Mouse (Mus musculus): ENCODE data around the gene Prr36.

The Prr36 gene

GRCm38 (mm10) chr8:4239193-4239890 lies 22.1 kb upstream of the Prr36 start:
- DNase-seq: no peak

- DNase-seq: peak; percentile 100
Observed at GRCm38 (mm10) chr8:4238434-4239192, 21.4 kb upstream of the Prr36 start, which contains the start of the genes Map2k7 and Gm49320. TSS of gene Map2k7 (plus strand) at chr8:4238740. TSS of gene Gm49320 (plus strand) at chr8:4238865.

- peak; percentile 65 for DNase-seq
Observed at GRCm38 (mm10) chr8:4237814-4238433, 20.7 kb upstream of the Prr36 start.

- DNase-seq: no peak
Observed at GRCm38 (mm10) chr8:4230612-4231351, 13.5 kb upstream of the Prr36 start.

- no peak for DNase-seq
Observed at GRCm38 (mm10) chr8:4229784-4230183, 12.5 kb upstream of the Prr36 start.

- no peak for DNase-seq
Observed at GRCm38 (mm10) chr8:4227919-4228318, 10.7 kb upstream of the Prr36 start.

GRCm38 (mm10) chr8:4226739-4227347 lies 9.6 kb upstream of the Prr36 start, which contains the start of gene Lrrc8e:
TSS of gene Lrrc8e (plus strand) at chr8:4226827.
- DNase-seq: no peak

- no peak for DNase-seq
Observed at GRCm38 (mm10) chr8:4226323-4226722, 9.1 kb upstream of the Prr36 start.

GRCm38 (mm10) chr8:4222059-4222458 lies 4.8 kb upstream of the Prr36 start:
- DNase-seq: no peak

GRCm38 (mm10) chr8:4219617-4220016 lies 2.4 kb upstream of the Prr36 start:
- no peak for DNase-seq

GRCm38 (mm10) chr8:4216296-4216695 lies 963 bp downstream of the Prr36 start:
- DNase-seq: no peak

- peak; percentile 43 for DNase-seq
Observed at GRCm38 (mm10) chr8:4214006-4214980, 3.0 kb downstream of the Prr36 start.

- DNase-seq: peak; percentile 44
Observed at GRCm38 (mm10) chr8:4213210-4214005, 3.9 kb downstream of the Prr36 start.

- no peak for DNase-seq
Observed at GRCm38 (mm10) chr8:4212809-4213209, 4.5 kb downstream of the Prr36 start.

GRCm38 (mm10) chr8:4211097-4211496 lies 6.2 kb downstream of the Prr36 start:
- no peak for DNase-seq

- no peak for DNase-seq
Observed at GRCm38 (mm10) chr8:4207016-4207350, 10.3 kb downstream of the Prr36 start.

- no peak for DNase-seq
Observed at GRCm38 (mm10) chr8:4206182-4207015, 10.9 kb downstream of the Prr36 start.

GRCm38 (mm10) chr8:4205246-4206123 lies 11.8 kb downstream of the Prr36 start:
- DNase-seq: no peak

GRCm38 (mm10) chr8:4201321-4201720 lies 15.9 kb downstream of the Prr36 start:
- DNase-seq: no peak

Data from kidney, adult 9 months (tissue).